Mouse (Mus musculus): ENCODE data around the gene Dnttip1. TPM values are rescaled to one million over a fixed set of nuclear protein-coding genes. Genes with fewer than 3 reads are reported as not detected.

Dnttip1 gene
- polyA plus RNA-seq, 1 experiment from 2014 or later, result 60.0 TPM

- Histone ChIP-seq H3K27me3 (replicated peaks; ENCODE audit: control insufficient read depth, insufficient read depth, low read length) (no peaks in the 10 kb centered on the region), H3K4me2 (ENCODE audit: low read length) (no peak overlapping the region), H3K27ac (ENCODE audit: low read depth, low read length) (no peak overlapping the region), H3K36me3 (ENCODE audit: control insufficient read depth, insufficient read depth, low read length) (no peaks in the 10 kb centered on the region), H3K9ac (ENCODE audit: low read depth, low read length) (no peak overlapping the region), H3K9me3 (ENCODE audit: control insufficient read depth, low read length) (no peaks in the 10 kb centered on the region), H3K4me3 (ENCODE audit: low read length) (no peak overlapping the region), H3K4me1 (ENCODE audit: control insufficient read depth, insufficient read depth, low read depth, low read length) (peaks cover 6% of the 10 kb centered on the region)
- 82% methylated on average over 5 of the region's 5 CpGs for WGBS
- ATAC-seq, result no peak
These were observed 28.2 kb downstream of the Dnttip1 start for GRCm38 (mm10) chr2:164773989-164774364.

- Histone ChIP-seq H3K36me3 (ENCODE audit: control insufficient read depth, insufficient read depth, low read length) (no peaks in the 10 kb centered on the region), H3K9ac (ENCODE audit: low read depth, low read length) (no peak overlapping the region), H3K9me3 (ENCODE audit: control insufficient read depth, low read length) (no peaks in the 10 kb centered on the region), H3K4me2 (ENCODE audit: low read length) (no peak overlapping the region), H3K27ac (ENCODE audit: low read depth, low read length) (no peak overlapping the region), H3K4me1 (ENCODE audit: control insufficient read depth, insufficient read depth, low read depth, low read length) (no peaks in the 10 kb centered on the region), H3K27me3 (replicated peaks; ENCODE audit: control insufficient read depth, insufficient read depth, low read length) (no peaks in the 10 kb centered on the region), H3K4me3 (ENCODE audit: low read length) (no peak overlapping the region)
- 91% methylated on average over 6 of the region's 6 CpGs for WGBS
- no peak for ATAC-seq
These were observed 30.3 kb downstream of the Dnttip1 start for GRCm38 (mm10) chr2:164776130-164776529.

- Histone ChIP-seq H3K9me3 (ENCODE audit: control insufficient read depth, low read length) (no peaks in the 10 kb centered on the region), H3K27me3 (replicated peaks; ENCODE audit: control insufficient read depth, insufficient read depth, low read length) (no peaks in the 10 kb centered on the region), H3K36me3 (ENCODE audit: control insufficient read depth, insufficient read depth, low read length) (no peaks in the 10 kb centered on the region), H3K4me3 (ENCODE audit: low read length) (no peak overlapping the region), H3K4me1 (ENCODE audit: control insufficient read depth, insufficient read depth, low read depth, low read length) (no peaks in the 10 kb centered on the region), H3K9ac (ENCODE audit: low read depth, low read length) (no peak overlapping the region), H3K27ac (ENCODE audit: low read depth, low read length) (no peak overlapping the region), H3K4me2 (ENCODE audit: low read length) (no peak overlapping the region)
- 66% methylated on average over 17 of the region's 17 CpGs for WGBS
- no peak for ATAC-seq
These were observed 31.0 kb downstream of the Dnttip1 start for GRCm38 (mm10) chr2:164776801-164777200.

GRCm38 (mm10) chr2:164777246-164778014, 31.6 kb downstream of the Dnttip1 start:
- Histone ChIP-seq H3K4me1 (ENCODE audit: control insufficient read depth, insufficient read depth, low read depth, low read length) (no peaks in the 10 kb centered on the region), H3K27ac (ENCODE audit: low read depth, low read length) (no peak overlapping the region), H3K9me3 (ENCODE audit: control insufficient read depth, low read length) (no peaks in the 10 kb centered on the region), H3K9ac (ENCODE audit: low read depth, low read length) (no peak overlapping the region), H3K36me3 (ENCODE audit: control insufficient read depth, insufficient read depth, low read length) (no peaks in the 10 kb centered on the region), H3K4me2 (ENCODE audit: low read length) (no peak overlapping the region), H3K4me3 (ENCODE audit: low read length) (no peak overlapping the region), H3K27me3 (replicated peaks; ENCODE audit: control insufficient read depth, insufficient read depth, low read length) (no peaks in the 10 kb centered on the region)
- WGBS, result 84% methylated on average over 30 of the region's 30 CpGs
- ATAC-seq, result no peak

- no peak overlapping the region for H3K4me2 ChIP-seq (ENCODE audit: low read length)
- 94% methylated on average over 11 of the region's 11 CpGs for WGBS
- no peaks in the 10 kb centered on the region for H3K4me1 ChIP-seq (ENCODE audit: control insufficient read depth, insufficient read depth, low read depth, low read length)
These were observed 32.2 kb downstream of the Dnttip1 start for GRCm38 (mm10) chr2:164778015-164778287.

GRCm38 (mm10) chr2:164778809-164779208, 33.0 kb downstream of the Dnttip1 start:
- Histone ChIP-seq H3K4me2 (ENCODE audit: low read length) (no peak overlapping the region), H3K27ac (ENCODE audit: low read depth, low read length) (no peak overlapping the region), H3K9me3 (ENCODE audit: control insufficient read depth, low read length) (no peaks in the 10 kb centered on the region), H3K27me3 (replicated peaks; ENCODE audit: control insufficient read depth, insufficient read depth, low read length) (no peaks in the 10 kb centered on the region), H3K36me3 (ENCODE audit: control insufficient read depth, insufficient read depth, low read length) (no peaks in the 10 kb centered on the region), H3K4me3 (ENCODE audit: low read length) (no peak overlapping the region), H3K9ac (ENCODE audit: low read depth, low read length) (no peak overlapping the region), H3K4me1 (ENCODE audit: control insufficient read depth, insufficient read depth, low read depth, low read length) (no peaks in the 10 kb centered on the region)
- ATAC-seq, result no peak
- 88% methylated on average over 7 of the region's 7 CpGs for WGBS

More at GRCm38 (mm10) chr2:164778015-164778287, 32.2 kb downstream of the Dnttip1 start:
- Histone ChIP-seq H3K9me3 (ENCODE audit: control insufficient read depth, low read length) (no peaks in the 10 kb centered on the region), H3K4me3 (ENCODE audit: low read length) (no peak overlapping the region), H3K27me3 (replicated peaks; ENCODE audit: control insufficient read depth, insufficient read depth, low read length) (no peaks in the 10 kb centered on the region), H3K36me3 (ENCODE audit: control insufficient read depth, insufficient read depth, low read length) (no peaks in the 10 kb centered on the region), H3K9ac (ENCODE audit: low read depth, low read length) (no peak overlapping the region), H3K27ac (ENCODE audit: low read depth, low read length) (no peak overlapping the region)
- ATAC-seq, result no peak

- Histone ChIP-seq H3K4me2 (ENCODE audit: low read length) (no peak within 1 kb of the TSS), H3K27ac (ENCODE audit: low read depth, low read length) (no peak within 1 kb of the TSS), H3K9me3 (ENCODE audit: control insufficient read depth, low read length) (no peaks in the 10 kb centered on the region), H3K4me3 (ENCODE audit: low read length) (no peak within 1 kb of the TSS), H3K27me3 (replicated peaks; ENCODE audit: control insufficient read depth, insufficient read depth, low read length) (no peaks in the 10 kb centered on the region), H3K9ac (ENCODE audit: low read depth, low read length) (no peak within 1 kb of the TSS), H3K4me1 (ENCODE audit: control insufficient read depth, insufficient read depth, low read depth, low read length) (no peaks in the 10 kb centered on the region), H3K36me3 (ENCODE audit: control insufficient read depth, insufficient read depth, low read length) (no peaks in the 10 kb centered on the region)
- WGBS, result 70% methylated on average over 8 of the region's 8 CpGs
- no peak for ATAC-seq
These were observed 33.8 kb downstream of the Dnttip1 start, which contains the start of gene Tnnc2 for GRCm38 (mm10) chr2:164779481-164780086. Tnnc2 (minus strand) TSS chr2:164779967.

- 77% methylated on average over 4 of the region's 4 CpGs for WGBS
These were observed 36.1 kb downstream of the Dnttip1 start for GRCm38 (mm10) chr2:164781876-164782275.

GRCm38 (mm10) chr2:164783926-164784581, 38.3 kb downstream of the Dnttip1 start:
- no peak overlapping the region for H3K4me3 ChIP-seq (ENCODE audit: low read length)
- WGBS, result 79% methylated on average over 7 of the region's 7 CpGs
- no peak overlapping the region for H3K27ac ChIP-seq (ENCODE audit: low read depth, low read length)
- H3K9ac ChIP-seq (ENCODE audit: low read depth, low read length), result no peak overlapping the region
- peaks cover 17% of the 10 kb centered on the region for H3K4me1 ChIP-seq (ENCODE audit: control insufficient read depth, insufficient read depth, low read depth, low read length)
- no peak for ATAC-seq
- H3K36me3 ChIP-seq (ENCODE audit: control insufficient read depth, insufficient read depth, low read length), result no peaks in the 10 kb centered on the region
- H3K9me3 ChIP-seq (ENCODE audit: control insufficient read depth, low read length), result no peaks in the 10 kb centered on the region
- no peak overlapping the region for H3K4me2 ChIP-seq (ENCODE audit: low read length)
- no peaks in the 10 kb centered on the region for H3K27me3 ChIP-seq (replicated peaks; ENCODE audit: control insufficient read depth, insufficient read depth, low read length)

More at GRCm38 (mm10) chr2:164781876-164782275, 36.1 kb downstream of the Dnttip1 start:
- H3K27ac ChIP-seq (ENCODE audit: low read depth, low read length), result no peak overlapping the region
- H3K9ac ChIP-seq (ENCODE audit: low read depth, low read length), result no peak overlapping the region
- H3K4me2 ChIP-seq (ENCODE audit: low read length), result no peak overlapping the region
- H3K36me3 ChIP-seq (ENCODE audit: control insufficient read depth, insufficient read depth, low read length), result no peaks in the 10 kb centered on the region
- peaks cover 9% of the 10 kb centered on the region for H3K4me1 ChIP-seq (ENCODE audit: control insufficient read depth, insufficient read depth, low read depth, low read length)
- no peak for ATAC-seq
- H3K4me3 ChIP-seq (ENCODE audit: low read length), result no peak overlapping the region
- no peaks in the 10 kb centered on the region for H3K9me3 ChIP-seq (ENCODE audit: control insufficient read depth, low read length)
- H3K27me3 ChIP-seq (replicated peaks; ENCODE audit: control insufficient read depth, insufficient read depth, low read length), result no peaks in the 10 kb centered on the region
